Mouse (Mus musculus): Measurements from ENCODE around the gene Mindy4.

DNA sequence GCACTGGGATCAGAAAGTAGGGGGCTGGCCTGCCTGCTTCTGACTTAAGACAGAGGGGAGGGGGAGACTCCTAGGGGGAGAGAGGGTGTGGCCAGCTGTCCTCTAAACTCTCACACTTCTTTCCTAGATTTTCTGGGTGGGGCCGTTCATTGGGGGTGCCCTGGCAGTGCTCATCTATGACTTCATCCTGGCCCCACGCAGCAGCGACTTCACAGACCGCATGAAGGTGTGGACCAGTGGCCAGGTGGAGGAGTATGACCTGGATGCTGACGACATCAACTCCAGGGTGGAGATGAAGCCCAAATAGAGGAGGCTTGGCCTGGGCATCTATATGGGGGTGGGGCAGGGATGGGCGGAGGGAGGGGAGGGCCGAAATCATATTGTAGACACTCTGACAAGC is 143.3 kb downstream of the Mindy4 start:
- TF ChIP-seq CTCF (IDR thresholded peaks at IDR 0.05; ENCODE audit: extremely low read depth, insufficient read depth, low read length): no peak
- TF ChIP-seq POLR2A (IDR thresholded peaks at IDR 0.05; ENCODE audit: extremely low read depth, insufficient read depth, low read length): no peak
